Mouse (Mus musculus): ENCODE data around the gene Gm5134.

- TF ChIP-seq CTCF (IDR thresholded peaks at IDR 0.05; ENCODE audit: extremely low read depth, insufficient read length, insufficient replicate concordance, low read depth, low read length) = no peak
- TF ChIP-seq POLR2A (IDR thresholded peaks at IDR 0.05; ENCODE audit: low read depth, low read length) = no peak
These were observed 42.0 kb downstream of the Gm5134 start for GRCm38 (mm10) chr10:75996315-75996714.

Measured in small intestine, adult 2 months (tissue).